Mouse (Mus musculus) c-Kit-positive CD71-positive TER-119-negative erythroid progenitor cells, embryonic 14.5 days (primary cell): ENCODE data around the gene Gabre.
A peak's percentile ranks its signal among the peaks of the same experiment; 100 is the strongest.

ENCODE experiments used
- DNase-seq: peaks from one replicate; pipeline ENCODE4 v3.0.0-alpha.2; 2013; ENCODE audit warnings: low read depth

Gabre gene

GRCm38 (mm10) chrX:72274659-72275371 lies at the start of gene Gabre:
Gabre (minus strand) TSS chrX:72274803.
- peak; percentile 4 for DNase-seq

- DNase-seq, result no peak
Observed at GRCm38 (mm10) chrX:72297812-72298211, 23.2 kb upstream of the Gabre start.

GRCm38 (mm10) chrX:72275372-72275663 lies 715 bp upstream of the Gabre start:
- DNase-seq, result no peak

GRCm38 (mm10) chrX:72273966-72274658 lies 491 bp downstream of the Gabre start:
- DNase-seq, result no peak

- DNase-seq, result no peak
Observed at GRCm38 (mm10) chrX:72270637-72271036, 4.0 kb downstream of the Gabre start.

GRCm38 (mm10) chrX:72221717-72222116 lies 52.9 kb downstream of the Gabre start, which contains the start of gene Magea4:
Magea4 (plus strand) TSS chrX:72222017.
- no peak for DNase-seq
